Mouse (Mus musculus) brain, adult 10 weeks (tissue): ENCODE results near the gene Sun3. TPM values are rescaled to one million over a fixed set of nuclear protein-coding genes. Genes with fewer than 3 reads are reported as not detected.

ENCODE experiments used
- polyA plus RNA-seq: library from polyadenylated mRNA; stranded (reverse); fragments of 350-450 nt; fragmentation: Illumina TruSeq; extraction: RNeasy Lipid Tissue Mini Kit (QIAGEN cat#74804); gene quantifications from one replicate; pipeline ENCODE4 v1.2.3, GENCODE M21; 2015; ENCODE audit warnings: low read depth, low replicate concordance

The Sun3 gene
- polyA plus RNA-seq = not detected

GRCm38 (mm10) chr11:9048703-9049060, at the start of gene Sun3:
Gene Sun3, minus strand, starts transcription at chr11:9048991.

DNA sequence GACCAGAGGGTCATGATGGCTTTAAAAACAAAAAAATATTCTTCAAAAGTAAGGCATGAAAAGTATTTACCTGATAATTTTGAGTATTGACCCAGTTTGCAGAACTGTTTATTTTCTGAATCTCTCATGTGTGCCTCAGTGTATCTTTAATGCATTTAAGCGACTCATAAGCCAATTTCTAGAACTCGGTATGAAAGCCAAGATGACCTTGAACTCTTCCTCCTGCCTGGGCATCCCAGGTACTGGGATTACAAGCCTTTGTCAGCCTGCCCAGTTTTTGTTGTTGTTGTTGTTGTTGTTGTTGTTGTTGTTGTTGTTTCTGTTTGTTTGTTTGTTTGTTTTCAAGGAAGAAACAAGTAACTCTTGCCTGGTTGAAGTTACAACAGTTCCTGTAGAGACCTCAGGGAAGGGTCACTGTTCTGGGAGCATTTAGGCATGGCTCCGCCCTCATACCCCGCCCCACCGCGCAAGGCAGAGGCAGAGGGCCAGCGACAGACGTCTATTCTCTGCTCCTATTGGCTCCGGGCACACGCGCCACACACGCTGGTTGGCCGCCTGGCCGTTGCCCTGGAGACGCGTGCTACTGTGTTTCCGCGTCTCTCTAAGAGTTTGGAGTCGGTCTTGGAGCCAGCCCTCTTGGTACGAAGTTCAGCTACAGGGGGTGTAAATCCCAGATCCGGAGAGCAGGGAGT, 634 bp downstream of the Sun3 start, which contains the start of gene Gm11992:
TSS of gene Gm11992 (plus strand) at position 584 of the 692 bp plus-strand sequence.

GRCm38 (mm10) chr11:9010853-9011339, 37.9 kb downstream of the Sun3 start, which contains the start of gene Hus1:
Gene Hus1, minus strand, starts transcription at chr11:9011191.

DNA sequence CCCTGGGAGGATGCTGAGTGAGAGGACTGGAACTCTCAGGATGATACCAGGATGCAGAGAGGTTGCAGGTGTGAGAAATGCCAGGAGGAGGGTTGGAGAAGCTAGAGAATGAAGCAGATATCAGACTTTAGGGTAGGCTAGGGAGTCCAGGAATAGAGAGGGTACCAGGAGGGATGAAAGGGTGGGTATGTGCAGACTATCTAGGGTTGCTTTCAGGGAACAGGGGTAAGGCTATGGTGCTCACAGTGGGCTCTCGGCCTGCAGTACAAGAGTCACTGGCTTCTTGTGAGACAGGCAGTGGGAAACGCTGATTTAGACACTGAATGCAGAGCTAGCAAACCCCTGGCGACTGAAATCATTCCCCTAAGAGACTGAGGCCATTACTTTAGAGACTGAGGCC, 75.6 kb downstream of the Sun3 start, which contains the start of gene Pkd1l1:
TSS of gene Pkd1l1 (minus strand) at position 101 of the 400 bp plus-strand sequence.

Other genes starting within 250 kb of the Sun3 start
- gene Pkd1l1, start 75.7 kb downstream of the Sun3 start, polyA plus RNA-seq = not detected
- gene Hus1, start 37.8 kb downstream of the Sun3 start, polyA plus RNA-seq = 12.8 TPM
- 2.3 TPM for gene Gm11992, start 397 bp downstream of the Sun3 start, polyA plus RNA-seq
- gene Upp1, start 69.1 kb upstream of the Sun3 start, polyA plus RNA-seq = 5.8 TPM
- 0.03 TPM for gene Abca13, start 143.0 kb upstream of the Sun3 start, polyA plus RNA-seq